Mouse (Mus musculus): ENCODE results near the gene Mill2.
"Not testable (repeated sequence)": the region's sequence is repeated elsewhere in the genome, so short reads cannot be mapped to it uniquely, and the experiment has no call there.

Mill2 gene

DNA sequence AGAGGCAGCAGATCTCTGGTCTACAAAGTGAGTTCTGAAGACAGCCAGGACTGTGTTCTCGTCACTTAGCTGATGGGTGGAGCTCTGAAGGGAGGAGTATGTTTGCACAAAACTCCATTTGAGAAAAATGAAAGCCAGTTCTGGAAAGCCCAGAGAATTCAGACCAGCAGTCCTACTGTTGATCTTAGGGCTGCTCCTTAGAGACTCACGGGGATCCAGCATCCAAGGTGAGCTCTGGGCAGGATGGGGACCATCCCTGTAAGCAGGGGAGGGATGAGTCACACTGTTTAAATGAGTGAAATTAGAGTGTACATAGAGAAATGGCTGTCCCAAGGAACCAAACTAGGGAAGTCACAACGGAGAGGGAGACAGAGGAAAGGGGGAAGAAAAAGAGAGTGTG, at the start of gene Mill2:
Mill2 (plus strand) TSS at position 102 of the 400 bp plus-strand sequence.
- DNase-seq (ENCODE audit: low spot score in 2 of 2): peak in 1 of 2 experiments; percentile 20

DNA sequence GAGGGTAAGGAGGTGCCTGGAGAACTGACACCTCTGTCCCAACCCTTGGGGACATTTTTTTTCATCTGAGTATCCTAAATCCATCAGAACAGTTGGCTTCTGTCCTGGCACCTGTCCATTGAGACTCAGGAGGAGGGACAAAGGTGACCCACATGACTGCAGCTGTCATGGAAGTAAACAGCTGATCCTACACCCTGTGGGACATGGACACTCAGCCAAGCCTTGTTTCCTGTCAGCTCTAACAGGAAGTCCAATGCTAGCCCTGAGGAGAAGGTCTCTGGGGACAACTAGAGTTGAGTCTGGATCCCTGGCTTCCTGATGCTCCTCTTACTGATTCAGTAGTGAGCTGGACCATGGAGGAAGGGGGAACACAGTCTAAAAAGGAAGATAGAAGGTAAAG, 49.1 kb upstream of the Mill2 start:
- not testable (repeated sequence) for DNase-seq (ENCODE audit: low spot score in 2 of 2)

DNA sequence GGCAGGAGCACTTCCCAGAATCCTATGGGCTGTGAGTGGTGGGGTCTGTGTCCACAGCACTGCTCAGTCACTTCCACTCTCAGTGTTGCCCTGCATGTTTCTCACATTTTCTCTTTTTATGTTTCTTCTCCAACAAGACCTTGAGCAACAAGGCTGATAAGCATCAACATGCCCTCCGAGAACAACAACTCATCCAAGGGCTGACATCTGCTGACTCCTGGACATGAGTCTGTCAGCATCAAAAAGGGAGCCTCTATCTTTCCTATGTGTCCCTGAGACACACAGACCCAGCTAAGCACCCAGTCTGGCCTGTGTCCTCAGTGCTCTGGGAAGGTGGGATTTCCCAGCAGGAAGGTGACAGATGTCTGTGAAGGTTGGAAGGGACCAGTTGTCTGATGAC, 41.3 kb upstream of the Mill2 start, which contains the start of gene Psg19:
Psg19 (minus strand) TSS at position 101 of the 400 bp plus-strand sequence.
- DNase-seq (ENCODE audit: low spot score in 2 of 2): no peak

DNA sequence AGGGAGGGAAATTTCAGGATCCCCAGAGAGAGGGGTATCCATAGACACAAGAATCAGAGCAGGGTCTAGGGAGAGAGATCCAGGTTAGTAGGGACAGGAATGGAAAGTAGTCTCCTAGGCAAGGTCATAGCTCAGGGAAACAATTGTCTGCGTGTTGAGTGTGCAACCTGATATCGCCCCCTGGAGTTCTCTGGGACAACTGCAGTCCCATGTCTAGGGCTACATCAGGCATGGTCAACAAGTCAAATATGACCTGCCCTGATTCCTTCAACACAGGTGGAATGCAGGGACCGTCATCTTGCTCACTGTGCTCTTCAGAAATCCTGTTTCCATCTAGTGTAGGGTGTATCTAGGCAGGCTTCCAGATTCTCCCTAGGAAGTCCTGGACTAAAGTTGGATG, 40.6 kb upstream of the Mill2 start:
- no peak for DNase-seq (ENCODE audit: low spot score in 2 of 2)

DNA sequence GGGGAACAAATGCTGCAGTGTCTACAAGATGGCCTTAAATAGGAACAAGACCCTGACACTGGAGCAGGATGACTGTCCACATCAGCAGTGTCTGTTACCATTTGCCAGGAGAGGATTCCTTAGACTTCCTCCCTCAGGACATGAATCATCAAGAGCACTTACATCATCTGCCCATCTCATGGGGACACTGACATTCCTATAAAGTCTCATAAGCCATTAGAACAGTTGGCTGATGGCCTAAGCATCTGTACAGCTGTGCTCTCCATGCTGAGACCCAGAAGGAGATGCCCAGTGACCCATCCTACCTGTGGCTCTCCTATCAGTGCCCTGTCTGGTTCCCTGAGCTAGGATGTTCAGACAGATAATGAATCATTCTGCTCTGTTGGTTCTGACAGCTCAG, 36.2 kb upstream of the Mill2 start:
- DNase-seq (ENCODE audit: low spot score in 2 of 2): no peak

DNA sequence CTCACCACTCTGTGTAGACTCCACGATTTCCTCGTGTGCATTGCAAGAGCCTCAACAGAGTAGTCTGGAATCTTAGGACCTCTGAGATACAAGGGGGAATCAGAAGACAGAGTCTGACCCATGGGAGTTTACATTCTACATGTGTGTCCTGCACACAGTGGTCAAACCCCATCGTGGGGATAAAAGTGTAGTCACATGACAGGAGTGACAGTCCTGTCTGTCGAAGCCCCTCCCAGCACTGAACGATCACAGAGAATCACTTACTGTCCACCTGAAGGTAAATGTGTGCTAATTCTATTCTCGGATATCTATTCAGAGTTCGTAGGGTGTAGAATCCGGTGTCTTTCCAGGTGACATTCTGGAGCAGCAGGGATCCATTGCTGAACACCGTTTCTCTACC, 21.5 kb upstream of the Mill2 start:
- no peak for DNase-seq (ENCODE audit: low spot score in 2 of 2)

DNA sequence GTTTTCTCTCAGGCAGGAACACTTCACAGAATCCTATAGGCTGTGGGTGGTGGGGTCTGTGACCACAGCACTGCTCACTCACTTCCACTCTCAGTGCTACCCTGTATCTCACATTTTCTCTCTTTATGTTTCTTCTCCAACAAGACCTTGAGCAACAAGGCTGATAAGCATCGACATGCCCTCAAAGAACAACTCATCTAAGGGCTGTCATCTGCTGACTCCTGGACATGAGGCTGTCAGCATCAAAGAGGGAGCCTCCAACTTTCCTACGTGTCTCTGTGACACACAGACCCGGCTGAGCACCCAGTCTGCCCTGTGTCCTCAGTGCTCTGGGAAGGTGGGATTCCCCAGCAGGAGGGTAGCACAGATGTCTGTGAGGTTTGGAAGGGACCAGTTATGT, 18.3 kb upstream of the Mill2 start, which contains the start of gene Psg17:
Psg17 (minus strand) TSS at position 101 of the 400 bp plus-strand sequence.
- DNase-seq (ENCODE audit: low spot score in 2 of 2): no peak

DNA sequence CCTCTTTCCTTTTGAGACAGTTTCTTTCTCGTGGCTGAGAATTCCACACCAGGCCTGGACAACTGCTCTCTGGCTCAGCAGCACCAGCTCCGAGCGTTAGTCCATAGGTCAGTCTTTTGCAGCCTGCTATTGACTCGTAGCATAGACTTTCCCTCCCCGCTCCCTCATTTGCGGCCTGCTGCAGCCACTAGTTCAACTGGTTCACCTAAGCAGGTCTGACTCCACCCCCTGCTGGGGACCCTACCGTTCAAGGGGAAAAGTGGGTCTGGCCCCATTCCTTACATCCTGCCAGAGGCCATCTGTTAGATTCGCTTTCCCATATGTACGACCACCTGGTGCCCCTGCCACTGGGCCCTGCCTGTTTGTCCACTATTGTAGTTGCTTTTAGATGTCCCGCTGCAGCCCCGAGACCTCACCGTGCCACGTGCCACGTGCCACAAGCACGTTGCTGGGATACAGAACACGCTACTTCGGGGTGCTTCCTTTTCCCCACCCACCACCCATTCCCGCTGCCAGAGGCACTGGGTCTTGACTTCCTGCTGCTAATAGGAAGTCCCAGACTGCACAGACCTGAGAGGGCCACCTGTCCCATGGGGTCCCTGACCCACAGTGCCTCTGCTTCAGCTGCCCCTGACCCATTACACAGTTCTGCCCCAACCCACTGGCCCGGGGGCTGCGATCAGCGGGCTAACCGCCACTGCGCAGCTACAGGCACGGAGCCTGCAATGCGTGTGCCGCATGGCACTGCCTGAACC, 11.8 kb upstream of the Mill2 start:
- DNase-seq (ENCODE audit: low spot score in 2 of 2): no peak

DNA sequence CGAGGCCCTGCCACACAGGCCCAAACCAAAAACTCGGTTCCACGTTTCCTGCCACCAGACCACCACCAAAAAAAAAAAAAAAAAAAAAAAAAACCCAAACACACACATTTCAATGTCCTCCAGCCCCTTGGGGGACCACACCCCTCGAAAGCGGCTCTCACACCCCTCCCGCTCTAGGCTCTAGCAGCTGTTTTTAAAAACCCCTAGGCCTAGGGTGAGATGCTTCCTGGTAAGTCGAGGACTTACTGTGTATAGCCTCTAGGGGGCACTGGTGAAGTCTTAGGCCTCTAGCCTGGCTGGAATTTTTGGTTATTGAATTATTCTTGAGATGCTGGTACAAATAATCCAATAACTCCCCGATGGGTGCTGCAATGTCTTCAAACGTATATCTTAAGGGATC, 11.2 kb upstream of the Mill2 start:
- DNase-seq (ENCODE audit: low spot score in 2 of 2): no peak

DNA sequence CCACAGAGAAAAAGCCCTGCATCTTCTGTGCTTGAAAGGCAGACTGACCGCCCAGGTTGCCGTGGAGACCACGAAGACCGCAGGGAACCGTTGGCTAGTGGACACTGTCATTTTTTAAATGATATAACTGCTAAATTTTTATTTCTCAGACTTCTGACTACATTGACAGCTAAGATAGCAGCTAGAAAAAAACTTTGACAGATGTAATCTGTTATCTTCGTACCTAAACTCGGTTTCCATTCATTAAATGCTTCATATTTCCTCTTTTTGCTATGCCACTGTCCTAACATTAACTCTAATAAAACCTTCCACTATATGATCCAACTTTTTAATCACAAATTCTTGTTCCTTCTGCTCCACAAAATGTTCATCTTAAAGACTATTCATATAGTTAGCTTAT, 10.2 kb upstream of the Mill2 start:
- DNase-seq (ENCODE audit: low spot score in 2 of 2): no peak

DNA sequence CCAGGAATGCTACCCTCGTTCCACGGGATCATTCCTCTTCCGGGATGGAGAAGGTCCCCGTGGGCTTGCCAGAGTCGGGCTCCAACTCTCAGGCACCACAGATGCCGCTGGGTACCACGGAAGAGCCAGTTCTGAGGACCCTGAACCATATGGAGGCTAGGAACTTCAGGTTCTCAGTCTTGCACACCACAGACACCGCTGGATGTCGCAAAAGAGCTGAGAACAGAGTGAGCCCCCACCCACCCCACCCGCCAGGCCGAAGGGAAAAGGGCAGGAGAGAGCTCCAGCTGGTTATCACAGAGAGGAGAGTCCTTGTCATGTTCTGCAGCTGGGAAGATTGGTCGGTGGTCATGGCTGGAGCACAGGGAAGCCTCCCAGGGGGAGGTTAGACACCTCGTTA, 7.5 kb upstream of the Mill2 start:
- no peak for DNase-seq (ENCODE audit: low spot score in 2 of 2)

DNA sequence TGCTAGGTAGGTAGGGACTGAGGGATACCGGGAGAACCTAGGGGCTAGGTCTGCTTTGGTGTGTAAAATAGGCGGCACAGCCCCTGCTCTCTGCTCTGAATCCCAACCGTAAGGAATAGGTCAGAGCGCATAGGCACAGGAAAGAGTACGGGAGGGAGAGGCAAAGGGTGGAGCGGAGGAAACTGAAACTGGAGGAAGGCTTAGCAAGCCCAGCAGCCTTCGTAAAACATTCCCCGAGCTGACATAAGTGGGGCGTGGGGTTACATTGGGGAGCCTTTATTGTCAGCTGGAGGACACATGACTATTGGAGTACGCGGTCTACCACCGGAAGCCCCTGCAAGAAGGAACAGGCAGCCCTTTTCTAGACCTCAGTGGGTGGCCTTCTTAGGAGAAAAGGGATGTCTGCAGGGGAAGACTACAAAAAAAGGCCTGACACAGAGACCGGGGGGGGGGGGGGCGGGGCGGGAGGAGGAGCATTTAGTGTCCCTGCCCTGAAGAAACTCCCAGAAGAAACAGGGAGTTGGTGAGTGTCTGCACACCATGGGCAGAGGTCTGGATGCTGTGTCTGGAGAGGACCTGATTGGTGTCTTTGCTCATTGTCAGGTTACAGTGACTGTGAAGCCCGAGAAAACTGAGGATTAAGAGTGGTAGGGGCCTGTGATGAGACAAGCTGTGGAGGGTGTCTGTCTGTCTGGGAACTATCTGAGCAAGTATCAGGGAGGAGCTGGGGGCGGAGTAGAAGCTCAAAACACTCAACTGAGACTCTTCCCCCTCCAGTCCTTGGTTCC, 814 bp downstream of the Mill2 start:
- DNase-seq (ENCODE audit: low spot score in 2 of 2): peak; percentile 31 to 59

DNA sequence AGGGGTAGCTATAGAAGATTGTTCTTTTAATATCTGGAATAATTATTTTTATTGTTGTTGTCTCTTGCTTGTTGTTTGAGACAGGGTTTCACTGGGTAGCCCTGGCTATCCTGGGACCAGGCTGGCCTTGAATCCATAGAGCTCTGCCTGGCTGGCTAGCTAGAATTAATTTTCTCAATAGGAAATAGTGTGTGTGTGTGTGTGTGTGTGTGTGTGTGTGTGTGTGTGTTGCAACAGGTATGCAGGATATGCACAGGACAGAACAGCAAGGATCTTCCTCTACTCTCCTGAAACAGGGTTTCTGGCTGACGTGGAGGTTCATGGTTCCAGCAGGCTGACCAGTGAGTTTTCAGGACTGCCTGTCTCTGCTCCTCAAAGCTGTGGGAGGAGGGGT, 1.4 kb downstream of the Mill2 start:
- DNase-seq (ENCODE audit: low spot score in 2 of 2): no peak

DNA sequence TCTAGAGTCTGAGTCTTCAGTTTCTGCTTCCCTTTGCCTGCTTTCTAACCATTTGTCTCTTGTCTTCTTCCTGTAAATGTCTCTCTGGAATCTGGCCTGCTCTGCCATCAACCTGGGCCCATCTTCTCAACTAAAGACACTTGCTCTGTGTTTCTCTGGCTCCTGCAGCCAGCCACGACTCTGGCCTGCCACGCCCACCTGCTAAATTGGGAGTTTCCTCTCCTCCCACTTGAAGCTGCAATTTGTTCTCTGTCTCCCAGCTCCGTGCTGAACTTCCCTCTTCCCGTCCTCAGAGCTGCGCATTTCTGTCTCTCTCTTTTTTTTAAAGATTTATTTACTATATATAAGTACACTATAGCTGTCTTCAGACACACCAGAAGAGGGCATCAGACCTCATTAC, 5.0 kb downstream of the Mill2 start:
- no peak for DNase-seq (ENCODE audit: low spot score in 2 of 2)

DNA sequence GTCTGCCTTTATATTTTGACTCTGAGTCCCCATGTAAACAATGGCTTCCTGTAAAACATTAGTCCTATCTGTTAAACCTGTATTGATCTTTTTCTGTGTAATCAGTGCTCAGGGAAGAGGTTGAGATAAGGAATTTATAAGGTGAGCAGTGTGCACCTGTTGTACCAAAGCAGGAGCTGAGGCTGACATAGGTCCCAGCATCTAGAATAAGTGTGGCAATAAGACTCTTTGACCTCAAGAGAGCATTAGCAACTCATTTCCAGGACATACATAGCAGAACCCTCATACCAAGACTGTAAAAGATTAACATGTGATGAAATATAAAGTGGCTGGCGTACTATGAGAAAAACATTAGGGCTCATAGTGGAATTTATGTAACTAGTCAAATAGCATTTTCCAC, 8.6 kb downstream of the Mill2 start:
- no peak for DNase-seq (ENCODE audit: low spot score in 2 of 2)

DNA sequence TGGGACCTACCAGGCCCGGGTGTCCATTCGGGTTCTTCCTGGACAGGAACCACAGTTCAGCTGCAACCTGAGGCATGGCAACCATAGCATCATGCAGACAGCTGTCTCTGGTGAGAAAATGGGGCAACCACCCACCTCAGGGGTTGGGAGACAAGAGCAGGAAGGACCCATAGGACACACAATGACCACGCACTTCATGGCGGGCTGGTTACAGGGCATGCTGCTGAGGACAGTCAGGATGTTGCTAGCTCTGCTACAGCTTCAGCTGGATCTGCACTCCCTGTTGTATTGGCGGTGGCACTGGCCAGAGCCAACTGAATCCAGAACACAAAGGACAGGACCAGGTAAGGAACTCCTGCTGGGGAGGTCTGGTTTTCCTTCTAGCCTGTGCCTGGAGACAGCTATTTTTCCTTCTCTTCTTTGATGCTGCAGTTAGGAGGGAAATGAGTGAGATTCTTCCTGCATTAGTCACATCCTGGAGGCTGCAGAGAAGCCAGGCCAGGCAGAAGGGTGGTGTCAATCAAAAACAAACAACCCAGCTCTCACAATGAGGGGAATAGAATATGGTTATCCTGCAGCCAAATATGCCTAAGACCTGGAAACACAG, 18.6 kb downstream of the Mill2 start:
- no peak for DNase-seq (ENCODE audit: low spot score in 2 of 2)

DNA sequence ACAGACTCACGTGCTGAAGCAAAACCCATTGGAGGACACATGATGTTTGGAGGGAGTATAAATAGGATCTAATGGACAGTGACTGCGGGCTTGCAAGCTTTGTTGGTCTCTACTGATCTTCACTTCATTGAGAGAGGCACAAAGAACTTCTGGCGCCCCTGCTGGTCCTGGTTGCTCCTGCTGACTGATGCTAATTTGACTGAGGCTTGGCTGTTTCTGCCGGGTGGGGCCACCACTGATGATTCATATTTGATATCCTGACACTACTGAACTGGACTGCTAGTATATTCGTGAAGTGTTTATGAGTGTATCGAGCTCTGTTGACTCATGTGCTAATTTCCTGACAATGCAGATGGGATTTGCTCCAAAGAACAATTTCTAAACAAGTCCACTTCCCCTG, 23.0 kb downstream of the Mill2 start:
- no peak for DNase-seq (ENCODE audit: low spot score in 2 of 2)

DNA sequence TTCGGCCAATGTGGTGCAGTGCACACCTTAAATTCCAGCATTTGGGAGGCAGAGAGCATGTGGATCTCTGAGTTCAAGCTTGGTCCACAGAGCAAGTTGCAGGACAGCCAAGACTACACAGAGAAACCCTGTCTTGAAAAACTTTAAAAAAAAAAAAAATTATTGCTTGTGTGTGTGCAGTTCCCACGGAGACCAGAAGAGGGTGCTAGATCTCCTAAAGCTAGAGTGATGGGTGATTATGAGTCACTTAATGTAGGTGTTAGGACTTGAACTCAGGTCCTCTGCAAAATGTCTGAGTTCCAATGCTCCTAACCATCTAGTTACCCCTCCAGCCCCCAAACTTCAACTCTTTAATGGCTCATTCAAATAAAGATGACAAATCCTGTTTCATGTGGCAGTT, 28.7 kb downstream of the Mill2 start:
- DNase-seq (ENCODE audit: low spot score in 2 of 2): no peak

DNA sequence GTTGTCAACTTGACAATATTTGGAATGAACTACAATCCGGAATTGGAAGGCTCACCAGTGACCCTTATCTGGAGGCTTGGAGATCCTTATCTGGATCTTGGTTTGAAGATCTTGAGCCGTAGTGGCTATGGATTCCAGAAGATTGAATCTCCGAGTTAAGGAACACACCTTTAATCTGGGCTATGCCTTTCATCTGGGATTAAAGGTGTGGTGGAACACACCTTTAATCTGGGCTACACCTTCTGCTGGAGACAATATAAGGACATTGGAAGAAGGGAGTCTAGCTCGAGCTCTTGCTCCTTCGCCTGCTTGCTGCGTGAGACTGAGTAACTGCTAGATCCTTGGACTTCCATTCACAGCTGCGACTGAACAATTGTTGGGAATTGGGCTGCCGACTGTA, 31.3 kb downstream of the Mill2 start, which contains the start of gene Pglyrp1:
Pglyrp1 (plus strand) TSS at position 301 of the 400 bp plus-strand sequence.
- not testable (repeated sequence) for DNase-seq (ENCODE audit: low spot score in 2 of 2)

DNA sequence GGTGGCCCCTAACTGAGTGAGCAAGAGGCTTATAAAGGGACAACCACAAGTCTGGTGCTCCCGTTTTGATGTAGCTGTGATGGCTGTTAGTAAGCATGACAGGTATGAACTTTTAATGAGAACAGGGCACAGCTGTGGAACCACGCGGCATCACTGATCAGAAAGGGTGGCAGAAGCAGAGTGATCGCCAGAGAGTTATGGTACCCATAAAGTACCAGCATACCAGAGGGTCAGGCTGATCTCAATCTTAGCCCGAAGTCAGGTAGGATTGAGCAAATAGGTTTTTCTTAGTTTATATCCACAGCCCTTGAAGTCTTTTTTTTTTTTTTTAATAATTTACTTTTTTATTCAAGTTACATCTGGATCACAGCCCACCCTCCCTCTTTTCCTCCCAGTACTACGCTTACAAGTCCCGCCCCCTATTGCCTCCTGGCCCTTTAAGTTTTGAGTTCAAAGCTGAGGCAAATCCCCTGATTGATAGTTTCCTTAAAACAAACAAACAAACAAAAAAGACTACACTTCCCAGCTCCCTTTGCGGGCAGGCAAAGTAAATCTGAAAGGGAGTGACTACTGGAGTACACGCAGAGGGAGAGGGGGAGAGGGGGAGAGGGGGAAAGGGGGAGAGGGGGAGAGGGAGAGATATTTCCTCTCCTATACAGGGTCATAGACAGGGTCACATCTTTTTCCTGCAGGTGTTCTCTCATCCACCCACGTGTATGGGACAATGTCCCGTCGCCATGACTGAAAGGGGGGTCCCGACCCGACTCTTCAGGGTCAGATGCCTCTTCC, 32.4 kb downstream of the Mill2 start:
- no peak for DNase-seq (ENCODE audit: low spot score in 2 of 2)

DNA sequence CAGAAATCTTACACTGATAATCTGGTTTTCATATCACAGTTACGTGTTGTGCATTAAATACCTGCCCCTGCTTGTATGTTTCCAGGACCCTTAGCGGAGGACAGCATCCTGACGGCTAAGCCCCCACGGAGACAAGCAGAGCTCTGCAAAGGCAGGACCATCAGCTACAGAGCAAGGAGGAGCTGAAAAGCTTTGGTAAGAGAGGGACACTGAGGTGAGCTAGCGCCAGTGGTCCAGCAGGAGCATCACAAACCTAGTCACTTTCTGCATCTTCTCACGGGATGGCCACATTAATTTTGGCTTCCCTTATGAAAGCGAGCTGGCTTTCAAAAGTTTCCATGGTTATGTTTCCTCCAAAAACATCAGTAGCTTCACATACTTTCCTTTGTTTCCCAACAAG, 33.0 kb downstream of the Mill2 start:
- no peak for DNase-seq (ENCODE audit: low spot score in 2 of 2)

DNA sequence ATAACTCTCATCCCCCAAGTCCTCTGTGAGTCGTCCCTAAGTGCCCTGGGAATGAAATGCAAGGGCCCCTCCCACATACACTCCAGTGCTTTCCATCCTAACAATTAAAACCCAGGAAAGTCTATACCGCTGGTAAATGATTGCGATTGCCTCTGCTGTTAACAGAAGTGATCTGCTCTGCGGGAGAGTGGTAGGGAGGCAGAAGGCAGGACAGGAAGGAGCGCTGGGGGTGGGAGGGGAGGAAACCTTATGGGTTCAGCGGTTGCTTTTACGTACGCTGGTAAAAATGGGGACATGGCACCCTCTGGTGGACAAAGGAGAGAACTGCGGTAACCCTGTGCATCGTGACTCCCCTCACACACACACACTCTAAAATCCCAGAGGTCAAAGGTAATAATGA, 33.5 kb downstream of the Mill2 start:
- peak; percentile 55 to 56 for DNase-seq (ENCODE audit: low spot score in 2 of 2)

All from urinary bladder, adult 18-20 months (tissue).